In genomic region chr8:84210167-84210791, GRCm38 (mm10) we compare ENCODE assay signal across 7 mouse cellular contexts. TPM values are rescaled to one million over a fixed set of nuclear protein-coding genes. Genes with fewer than 3 reads are reported as not detected.
A peak's percentile ranks its signal among the peaks of the same experiment; 100 is the strongest.
DNase-seq lines count a peak whose midpoint lies in the region; ATAC-seq and TF ChIP-seq lines count a peak whose summit lies in the region.

No protein-coding gene starts in this region.

- TF ChIP-seq POLR2A in small intestine, adult 2 months (IDR thresholded peaks at IDR 0.05; ENCODE audit: low read depth, low read length): no peak

- H3K27ac ChIP-seq in hindbrain, embryonic 14.5 days: no peak overlapping the region
- no peak overlapping the region for H3K27ac ChIP-seq in midbrain, embryonic 11.5 days (ENCODE audit: low read depth, low read length)
- no peak overlapping the region for H3K27ac ChIP-seq in small intestine, adult 2 months (ENCODE audit: insufficient read depth, low read depth, low read length)

- no peaks in the 10 kb centered on the region for H3K9me3 ChIP-seq in hindbrain, embryonic 14.5 days (ENCODE audit: control insufficient read depth, low read length)
- no peaks in the 10 kb centered on the region for H3K9me3 ChIP-seq in midbrain, embryonic 11.5 days (ENCODE audit: control insufficient read depth, low read length)

- no peak overlapping the region; the same call in 1 of the 2 replicates for H3K9ac ChIP-seq in hindbrain, embryonic 14.5 days
- no peak overlapping the region for H3K9ac ChIP-seq in midbrain, embryonic 11.5 days (ENCODE audit: low read length)

- no peaks in the 10 kb centered on the region for H3K27me3 ChIP-seq in hindbrain, embryonic 14.5 days (ENCODE audit: control insufficient read depth, insufficient read depth, low read length)
- no peaks in the 10 kb centered on the region for H3K27me3 ChIP-seq in midbrain, embryonic 11.5 days (ENCODE audit: control insufficient read depth, insufficient read depth, low read length)
- no peaks in the 10 kb centered on the region for H3K27me3 ChIP-seq in small intestine, adult 2 months (ENCODE audit: control insufficient read depth, insufficient read depth, low read length)

- peak overlapping the region; percentile 45 for H3K4me2 ChIP-seq in hindbrain, embryonic 14.5 days (replicated peaks)
- 0 out of 2 replicates have a peak overlapping the region, but pooled peaks have one; percentile 4 for H3K4me2 ChIP-seq in midbrain, embryonic 11.5 days

- intact Hi-C loops in left cerebral cortex, postnatal 36 days (cut with DNase I): loop anchor here (1.0 to 5.0 kb wide), 2 partner anchors 24 to 33 kb away; no protein-coding TSS in a partner anchor

- peak; percentile 91 for TF ChIP-seq CTCF in small intestine, adult 2 months (IDR thresholded peaks at IDR 0.05; ENCODE audit: extremely low read depth, insufficient read length, insufficient replicate concordance, low read depth, low read length)

- H3K4me3 ChIP-seq in hindbrain, embryonic 14.5 days (replicated peaks; ENCODE audit: low read length): 0 out of 2 replicates have a peak overlapping the region, but pooled peaks have one; percentile 12
- no peak overlapping the region for H3K4me3 ChIP-seq in midbrain, embryonic 11.5 days (ENCODE audit: low read depth, low read length)
- H3K4me3 ChIP-seq in small intestine, adult 2 months (ENCODE audit: low read depth, low read length): no peak overlapping the region

- peak; percentile 44; the same call in 1 of the 2 replicates for ATAC-seq in hindbrain, embryonic 14.5 days (ENCODE audit: low FRiP score)
- ATAC-seq in midbrain, embryonic 11.5 days (ENCODE audit: low FRiP score): peak; percentile 47

- DNase-seq in T-cell, adult 2 months (ENCODE audit: low spot score): peak; percentile 77
- DNase-seq in cerebellum, adult 9-11 months: peak; percentile 78
- peak; percentile 81 for DNase-seq in gastrocnemius, adult 18-20 months (ENCODE audit: low spot score)
- peak; percentile 84 for DNase-seq in hindbrain, embryonic 14.5 days (ENCODE audit: low spot score)
- peak; percentile 78 to 81 for DNase-seq in left cerebral cortex, postnatal 36 days (ENCODE audit: low spot score in 2 of 2)
- DNase-seq in midbrain, embryonic 11.5 days (ENCODE audit: low spot score, missing footprints): peak; percentile 97

- WGBS in hindbrain, embryonic 14.5 days: 46% methylated on average over 34 of the region's 34 CpGs
- WGBS in midbrain, embryonic 11.5 days: 55% methylated on average over 34 of the region's 34 CpGs
- WGBS in small intestine, adult 2 months: 52% methylated on average over 34 of the region's 34 CpGs

- H3K4me1 ChIP-seq in hindbrain, embryonic 14.5 days (replicated peaks; ENCODE audit: control insufficient read depth, insufficient read depth, low read length): peaks cover 17% of the 10 kb centered on the region
- H3K4me1 ChIP-seq in midbrain, embryonic 11.5 days (ENCODE audit: control insufficient read depth, insufficient read depth, low read length): peaks cover 4% of the 10 kb centered on the region; the same call in 1 of the 2 replicates
- H3K4me1 ChIP-seq in small intestine, adult 2 months (ENCODE audit: control insufficient read depth, insufficient read depth, insufficient read length, low read length): no peaks in the 10 kb centered on the region; the same call in 1 of the 2 replicates

- H3K36me3 ChIP-seq in hindbrain, embryonic 14.5 days (replicated peaks; ENCODE audit: control insufficient read depth, insufficient read depth): peaks cover 57% of the 10 kb centered on the region
- H3K36me3 ChIP-seq in midbrain, embryonic 11.5 days (ENCODE audit: control insufficient read depth, insufficient read depth, low read length): peaks cover 12% of the 10 kb centered on the region; the same call in 1 of the 2 replicates
- H3K36me3 ChIP-seq in small intestine, adult 2 months (ENCODE audit: control insufficient read depth, insufficient read depth, low read length): peaks cover 26% of the 10 kb centered on the region; the same call in 1 of the 2 replicates

RNA-seq across cellular contexts. Expression of gene Nanos3, which starts 25.3 kb away (rescaled TPM):
- total RNA-seq in gastrocnemius, adult 18-20 months (2021): under 1 TPM in 1 of 2 experiments, not detected in 1; 0.82 TPM
- 7.8 and 10.4 TPM in 2 replicates for polyA plus RNA-seq in hindbrain, embryonic 14.5 days (2014; fragmentation: Nextera tagmentation; extraction: Ambion mirVana)
- 1 to 10 TPM; 3.7 to 3.9 TPM for total RNA-seq in left cerebral cortex, postnatal 36 days (2021)
- 4.7 and 4.9 TPM in 2 replicates for polyA plus RNA-seq in midbrain, embryonic 11.5 days (2014; fragmentation: Nextera tagmentation; extraction: Ambion mirVana)
- polyA plus RNA-seq in small intestine, adult 2 months (2012; rRNA removed): 0.22 and 0.62 TPM in 2 replicates

RNA-seq across cellular contexts. Expression of gene Zswim4, which starts 26.6 kb away (rescaled TPM):
- total RNA-seq in gastrocnemius, adult 18-20 months (2021): 1 to 10 TPM; 6.6 to 7.2 TPM
- 20.0 and 20.6 TPM in 2 replicates for polyA plus RNA-seq in hindbrain, embryonic 14.5 days (2014; fragmentation: Nextera tagmentation; extraction: Ambion mirVana)
- total RNA-seq in left cerebral cortex, postnatal 36 days (2021): 10 to 100 TPM; 12.5 to 16.9 TPM
- 19.4 and 24.7 TPM in 2 replicates for polyA plus RNA-seq in midbrain, embryonic 11.5 days (2014; fragmentation: Nextera tagmentation; extraction: Ambion mirVana)
- 8.1 and 30.0 TPM in 2 replicates for polyA plus RNA-seq in small intestine, adult 2 months (2012; rRNA removed)

RNA-seq across cellular contexts. Expression of gene D8Ertd738e, which starts 39.2 kb away (rescaled TPM):
- total RNA-seq in gastrocnemius, adult 18-20 months (2021): 100 to 1,000 TPM; 185 to 187 TPM
- 268 and 296 TPM in 2 replicates for polyA plus RNA-seq in hindbrain, embryonic 14.5 days (2014; fragmentation: Nextera tagmentation; extraction: Ambion mirVana)
- 100 to 1,000 TPM; 113 to 146 TPM for total RNA-seq in left cerebral cortex, postnatal 36 days (2021)
- polyA plus RNA-seq in midbrain, embryonic 11.5 days (2014; fragmentation: Nextera tagmentation; extraction: Ambion mirVana): 281 and 304 TPM in 2 replicates
- 46.2 and 63.5 TPM in 2 replicates for polyA plus RNA-seq in small intestine, adult 2 months (2012; rRNA removed)

RNA-seq across cellular contexts. Expression of gene Mri1, which starts 46.8 kb away (rescaled TPM):
- total RNA-seq in gastrocnemius, adult 18-20 months (2021): 10 to 100 TPM; 13.8 to 19.7 TPM
- polyA plus RNA-seq in hindbrain, embryonic 14.5 days (2014; fragmentation: Nextera tagmentation; extraction: Ambion mirVana): 38.9 and 40.2 TPM in 2 replicates
- 10 to 100 TPM; 14.4 to 15.9 TPM for total RNA-seq in left cerebral cortex, postnatal 36 days (2021)
- 47.2 and 52.4 TPM in 2 replicates for polyA plus RNA-seq in midbrain, embryonic 11.5 days (2014; fragmentation: Nextera tagmentation; extraction: Ambion mirVana)
- 66.7 and 76.0 TPM in 2 replicates for polyA plus RNA-seq in small intestine, adult 2 months (2012; rRNA removed)

RNA-seq across cellular contexts. Expression of gene Ccdc130, which starts 59.9 kb away (rescaled TPM):
- total RNA-seq in gastrocnemius, adult 18-20 months (2021): 1 to 10 TPM; 7.3 to 9.4 TPM
- polyA plus RNA-seq in hindbrain, embryonic 14.5 days (2014; fragmentation: Nextera tagmentation; extraction: Ambion mirVana): 22.7 and 27.1 TPM in 2 replicates
- total RNA-seq in left cerebral cortex, postnatal 36 days (2021): 10 to 100 TPM; 23.1 to 28.2 TPM
- 22.2 and 23.3 TPM in 2 replicates for polyA plus RNA-seq in midbrain, embryonic 11.5 days (2014; fragmentation: Nextera tagmentation; extraction: Ambion mirVana)
- polyA plus RNA-seq in small intestine, adult 2 months (2012; rRNA removed): 11.9 and 37.3 TPM in 2 replicates
